Mouse (Mus musculus): ENCODE measurements around the gene Ccs. TPM values are rescaled to one million over a fixed set of nuclear protein-coding genes. Genes with fewer than 3 reads are reported as not detected.

Gene Ccs
- polyA plus RNA-seq, 1 experiment from 2014 or later, result 53.7 TPM

Other genes starting within 250 kb of the Ccs start
- 3.4 and 4.1 TPM in 2 replicates for gene Lrfn4, start 223.7 kb downstream of the Ccs start, polyA plus RNA-seq (2015; fragmentation: Nextera tagmentation; extraction: Ambion mirVana)
- gene Rce1, start 213.7 kb downstream of the Ccs start, polyA plus RNA-seq (2015; fragmentation: Nextera tagmentation; extraction: Ambion mirVana), result 68.3 and 70.1 TPM in 2 replicates
- 2.5 and 3.3 TPM in 2 replicates for gene Gm960, start 140.7 kb downstream of the Ccs start, polyA plus RNA-seq (2015; fragmentation: Nextera tagmentation; extraction: Ambion mirVana)
- 1.0 and 1.4 TPM in 2 replicates for gene Sptbn2, start 128.2 kb downstream of the Ccs start, polyA plus RNA-seq (2015; fragmentation: Nextera tagmentation; extraction: Ambion mirVana)
- 57.6 and 58.7 TPM in 2 replicates for gene Rbm4b, start 82.8 kb downstream of the Ccs start, polyA plus RNA-seq (2015; fragmentation: Nextera tagmentation; extraction: Ambion mirVana)
- gene Rbm4, start 45.4 kb downstream of the Ccs start, polyA plus RNA-seq (2015; fragmentation: Nextera tagmentation; extraction: Ambion mirVana), result 52.2 and 55.1 TPM in 2 replicates
- 25.7 and 30.9 TPM in 2 replicates for gene Gm21992, start 27.7 kb downstream of the Ccs start, polyA plus RNA-seq (2015; fragmentation: Nextera tagmentation; extraction: Ambion mirVana)
- 82.4 and 88.6 TPM in 2 replicates for gene Rbm14, start 27.7 kb downstream of the Ccs start, polyA plus RNA-seq (2015; fragmentation: Nextera tagmentation; extraction: Ambion mirVana)
- gene Ccdc87, start within 50 bp of the Ccs start, polyA plus RNA-seq (2015; fragmentation: Nextera tagmentation; extraction: Ambion mirVana), result 0.65 and 0.72 TPM in 2 replicates
- gene Ctsf, start 15.8 kb upstream of the Ccs start, polyA plus RNA-seq (2015; fragmentation: Nextera tagmentation; extraction: Ambion mirVana), result 23.5 and 26.6 TPM in 2 replicates
- 2.1 and 5.0 TPM in 2 replicates for gene Actn3, start 38.6 kb upstream of the Ccs start, polyA plus RNA-seq (2015; fragmentation: Nextera tagmentation; extraction: Ambion mirVana)
- gene Zdhhc24, start 39.3 kb upstream of the Ccs start, polyA plus RNA-seq (2015; fragmentation: Nextera tagmentation; extraction: Ambion mirVana), result 8.3 and 9.4 TPM in 2 replicates
- gene Bbs1, start 67.3 kb upstream of the Ccs start, polyA plus RNA-seq (2015; fragmentation: Nextera tagmentation; extraction: Ambion mirVana), result 4.2 and 4.9 TPM in 2 replicates
- gene Dpp3, start 89.0 kb upstream of the Ccs start, polyA plus RNA-seq (2015; fragmentation: Nextera tagmentation; extraction: Ambion mirVana), result 94.6 and 95.1 TPM in 2 replicates
- 1.9 and 2.1 TPM in 2 replicates for gene Peli3, start 103.8 kb upstream of the Ccs start, polyA plus RNA-seq (2015; fragmentation: Nextera tagmentation; extraction: Ambion mirVana)
- 90.6 and 93.4 TPM in 2 replicates for gene Mrpl11, start 122.8 kb upstream of the Ccs start, polyA plus RNA-seq (2015; fragmentation: Nextera tagmentation; extraction: Ambion mirVana)
- gene Npas4, start 151.0 kb upstream of the Ccs start, polyA plus RNA-seq (2015; fragmentation: Nextera tagmentation; extraction: Ambion mirVana), result 0.09 TPM in 1 of 2 replicates, not detected in the other
- 2.7 and 3.6 TPM in 2 replicates for gene Slc29a2, start 184.5 kb upstream of the Ccs start, polyA plus RNA-seq (2015; fragmentation: Nextera tagmentation; extraction: Ambion mirVana)
- gene B4gat1, start 199.5 kb upstream of the Ccs start, polyA plus RNA-seq (2015; fragmentation: Nextera tagmentation; extraction: Ambion mirVana), result 47.6 and 49.4 TPM in 2 replicates
- gene AC124502.3, start 199.6 kb upstream of the Ccs start, polyA plus RNA-seq (2015; fragmentation: Nextera tagmentation; extraction: Ambion mirVana), result 2.5 and 3.5 TPM in 2 replicates
- gene Brms1, start 202.0 kb upstream of the Ccs start, polyA plus RNA-seq (2015; fragmentation: Nextera tagmentation; extraction: Ambion mirVana), result 41.6 and 45.0 TPM in 2 replicates
- 3.7 and 4.2 TPM in 2 replicates for gene Rin1, start 211.1 kb upstream of the Ccs start, polyA plus RNA-seq (2015; fragmentation: Nextera tagmentation; extraction: Ambion mirVana)
- gene Cd248, start 228.7 kb upstream of the Ccs start, polyA plus RNA-seq (2015; fragmentation: Nextera tagmentation; extraction: Ambion mirVana), result 69.1 and 80.6 TPM in 2 replicates
- 3.6 and 3.8 TPM in 2 replicates for gene Tmem151a, start 246.2 kb upstream of the Ccs start, polyA plus RNA-seq (2015; fragmentation: Nextera tagmentation; extraction: Ambion mirVana)
- gene Yif1a, start 249.2 kb upstream of the Ccs start, polyA plus RNA-seq (2015; fragmentation: Nextera tagmentation; extraction: Ambion mirVana), result 95.3 and 101 TPM in 2 replicates